Mouse (Mus musculus): ENCODE measurements around the gene Olfr91. TPM values are rescaled to one million over a fixed set of nuclear protein-coding genes. Genes with fewer than 3 reads are reported as not detected.

Gene Olfr91
- polyA plus RNA-seq, 1 experiment, result 0.22 TPM

DNA sequence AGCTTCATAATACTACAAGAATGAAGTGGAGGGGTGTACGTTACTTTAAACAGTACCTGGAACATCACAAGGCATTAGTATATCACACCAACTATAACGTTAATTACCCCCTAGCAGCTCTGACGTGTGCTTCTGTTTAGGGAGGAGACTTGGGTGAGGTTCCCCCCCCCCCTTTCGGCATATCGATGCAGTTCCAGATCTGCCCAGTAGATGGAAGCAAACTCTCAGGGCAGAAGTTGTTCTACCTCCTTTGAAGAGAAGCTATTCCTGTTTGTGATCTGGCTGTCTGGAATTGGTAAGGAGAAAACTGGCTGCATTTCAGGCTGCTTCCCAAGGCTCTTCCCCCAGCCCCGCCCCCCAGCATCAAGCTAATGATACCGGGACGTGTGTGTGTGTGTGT lies 14.8 kb downstream of the Olfr91 start:
- H3K27ac ChIP-seq (ENCODE audit: control insufficient read depth, insufficient read depth, low read depth, low read length), result no peak overlapping the region
- H3K4me3 ChIP-seq (ENCODE audit: control insufficient read depth, low read depth, low read length), result no peak overlapping the region
- H3K36me3 ChIP-seq (ENCODE audit: control insufficient read depth, insufficient read depth, low read length), result no peaks in the 10 kb centered on the region
- H3K4me1 ChIP-seq (ENCODE audit: control insufficient read depth, insufficient read depth, low read length), result no peaks in the 10 kb centered on the region
- H3K27me3 ChIP-seq (ENCODE audit: control insufficient read depth, insufficient read depth, low read length), result no peaks in the 10 kb centered on the region
- peak; percentile 63; the same call in 1 of the 2 replicates for TF ChIP-seq CTCF (IDR thresholded peaks at IDR 0.05; ENCODE audit: control insufficient read depth, insufficient read depth, insufficient replicate concordance, low read depth, low read length)
- no peak for TF ChIP-seq POLR2A (IDR thresholded peaks at IDR 0.05; ENCODE audit: control insufficient read depth, low read depth, low read length)

DNA sequence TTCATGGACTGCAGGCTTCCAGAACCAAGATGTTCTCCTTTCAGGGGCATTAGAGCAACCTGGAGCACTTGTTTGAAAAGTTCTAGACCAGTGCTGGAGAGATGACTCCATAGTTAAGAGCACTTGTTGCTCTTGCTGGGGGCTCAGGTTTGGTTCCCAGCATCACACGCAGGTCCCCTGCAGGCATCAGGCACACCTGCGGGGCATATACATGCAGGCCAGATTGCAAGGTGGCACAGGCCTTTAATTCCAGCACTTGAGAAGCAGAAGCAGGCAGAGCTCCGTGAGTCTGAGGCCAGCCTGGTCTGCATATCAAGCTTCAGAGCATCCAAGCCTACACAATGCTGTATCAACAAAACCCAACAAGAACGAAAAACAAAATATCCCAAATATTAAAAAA lies 16.4 kb downstream of the Olfr91 start:
- Histone ChIP-seq H3K4me1 (ENCODE audit: control insufficient read depth, insufficient read depth, low read length) (no peaks in the 10 kb centered on the region), H3K27ac (ENCODE audit: control insufficient read depth, insufficient read depth, low read depth, low read length) (no peak overlapping the region), H3K36me3 (ENCODE audit: control insufficient read depth, insufficient read depth, low read length) (no peaks in the 10 kb centered on the region), H3K27me3 (ENCODE audit: control insufficient read depth, insufficient read depth, low read length) (no peaks in the 10 kb centered on the region), H3K4me3 (ENCODE audit: control insufficient read depth, low read depth, low read length) (no peak overlapping the region)
- TF ChIP-seq POLR2A (IDR thresholded peaks at IDR 0.05; ENCODE audit: control insufficient read depth, low read depth, low read length), result no peak
- no peak for TF ChIP-seq CTCF (IDR thresholded peaks at IDR 0.05; ENCODE audit: control insufficient read depth, insufficient read depth, insufficient replicate concordance, low read depth, low read length)

DNA sequence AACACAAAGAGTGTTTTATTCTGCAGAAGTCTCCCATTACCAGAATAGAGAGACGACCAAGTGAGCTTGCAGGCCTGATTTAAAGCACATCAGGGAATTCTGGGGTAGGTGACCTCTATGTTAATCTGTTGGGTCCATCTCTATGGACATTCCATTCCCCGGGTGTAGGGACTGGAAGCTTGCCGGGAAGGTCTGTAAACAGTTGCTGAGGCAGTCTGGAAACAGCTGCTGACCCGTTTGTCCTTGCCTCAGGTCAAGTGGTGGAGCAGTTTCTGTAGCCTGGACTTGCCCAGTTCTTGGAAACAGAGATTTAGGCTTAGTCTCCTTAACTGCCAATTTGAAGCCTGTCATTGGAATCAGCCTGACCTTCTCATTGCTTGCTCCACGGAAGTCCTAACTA lies 18.0 kb downstream of the Olfr91 start:
- Histone ChIP-seq H3K27ac (ENCODE audit: control insufficient read depth, insufficient read depth, low read depth, low read length) (no peak overlapping the region), H3K4me1 (ENCODE audit: control insufficient read depth, insufficient read depth, low read length) (no peaks in the 10 kb centered on the region), H3K4me3 (ENCODE audit: control insufficient read depth, low read depth, low read length) (no peak overlapping the region), H3K36me3 (ENCODE audit: control insufficient read depth, insufficient read depth, low read length) (no peaks in the 10 kb centered on the region), H3K27me3 (ENCODE audit: control insufficient read depth, insufficient read depth, low read length) (no peaks in the 10 kb centered on the region)
- TF ChIP-seq CTCF (IDR thresholded peaks at IDR 0.05; ENCODE audit: control insufficient read depth, insufficient read depth, insufficient replicate concordance, low read depth, low read length) (no peak), POLR2A (IDR thresholded peaks at IDR 0.05; ENCODE audit: control insufficient read depth, low read depth, low read length) (no peak)

DNA sequence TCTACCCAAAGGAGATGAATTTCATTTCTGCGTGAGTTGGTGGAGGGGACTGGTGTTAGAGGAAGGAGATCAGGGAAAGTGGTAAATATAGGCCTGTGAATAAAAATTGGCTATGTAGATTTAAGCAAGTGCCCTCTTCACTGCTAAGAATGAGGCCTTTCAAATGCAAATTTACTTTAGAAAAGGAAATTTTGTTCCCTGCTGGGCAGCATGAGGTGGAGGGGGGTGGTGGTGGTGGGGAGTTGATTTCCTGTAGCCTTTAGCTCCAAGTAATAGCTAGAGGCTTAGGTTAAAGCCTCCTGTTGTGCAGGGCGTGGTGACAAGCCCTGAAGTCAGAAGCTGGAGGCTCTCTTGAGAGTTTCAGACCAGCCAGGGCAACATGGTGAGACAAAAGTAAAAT lies 19.1 kb downstream of the Olfr91 start:
- H3K4me1 ChIP-seq (ENCODE audit: control insufficient read depth, insufficient read depth, low read length), result no peaks in the 10 kb centered on the region
- H3K27ac ChIP-seq (ENCODE audit: control insufficient read depth, insufficient read depth, low read depth, low read length), result no peak overlapping the region
- TF ChIP-seq CTCF (IDR thresholded peaks at IDR 0.05; ENCODE audit: control insufficient read depth, insufficient read depth, insufficient replicate concordance, low read depth, low read length) (no peak), POLR2A (IDR thresholded peaks at IDR 0.05; ENCODE audit: control insufficient read depth, low read depth, low read length) (no peak)
- H3K27me3 ChIP-seq (ENCODE audit: control insufficient read depth, insufficient read depth, low read length), result no peaks in the 10 kb centered on the region
- no peaks in the 10 kb centered on the region for H3K36me3 ChIP-seq (ENCODE audit: control insufficient read depth, insufficient read depth, low read length)
- H3K4me3 ChIP-seq (ENCODE audit: control insufficient read depth, low read depth, low read length), result no peak overlapping the region

DNA sequence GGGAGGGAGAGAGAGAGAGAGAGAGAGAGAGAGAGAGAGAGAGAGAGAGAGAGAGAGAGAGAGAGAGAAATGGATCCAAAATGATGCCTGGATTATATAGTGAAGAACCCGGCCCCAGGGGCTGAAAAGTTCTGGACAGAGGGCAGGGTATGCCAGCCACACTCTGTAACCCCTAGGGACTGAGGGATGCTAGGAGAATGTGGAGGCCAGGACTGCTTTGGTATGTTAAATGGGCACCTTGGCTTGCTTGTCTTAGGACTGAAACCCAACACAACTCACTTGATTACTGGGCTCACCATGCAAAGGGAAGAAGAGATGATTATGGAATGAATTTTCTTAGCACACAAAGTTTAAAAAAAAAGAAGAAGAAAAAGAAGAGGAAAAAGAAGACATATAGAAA lies 19.9 kb downstream of the Olfr91 start:
- TF ChIP-seq POLR2A (IDR thresholded peaks at IDR 0.05; ENCODE audit: control insufficient read depth, low read depth, low read length) (no peak), CTCF (IDR thresholded peaks at IDR 0.05; ENCODE audit: control insufficient read depth, insufficient read depth, insufficient replicate concordance, low read depth, low read length) (no peak)
- no peak overlapping the region for H3K4me3 ChIP-seq (ENCODE audit: control insufficient read depth, low read depth, low read length)
- H3K4me1 ChIP-seq (ENCODE audit: control insufficient read depth, insufficient read depth, low read length), result no peaks in the 10 kb centered on the region
- H3K36me3 ChIP-seq (ENCODE audit: control insufficient read depth, insufficient read depth, low read length), result no peaks in the 10 kb centered on the region
- no peak overlapping the region for H3K27ac ChIP-seq (ENCODE audit: control insufficient read depth, insufficient read depth, low read depth, low read length)
- H3K27me3 ChIP-seq (ENCODE audit: control insufficient read depth, insufficient read depth, low read length), result no peaks in the 10 kb centered on the region

DNA sequence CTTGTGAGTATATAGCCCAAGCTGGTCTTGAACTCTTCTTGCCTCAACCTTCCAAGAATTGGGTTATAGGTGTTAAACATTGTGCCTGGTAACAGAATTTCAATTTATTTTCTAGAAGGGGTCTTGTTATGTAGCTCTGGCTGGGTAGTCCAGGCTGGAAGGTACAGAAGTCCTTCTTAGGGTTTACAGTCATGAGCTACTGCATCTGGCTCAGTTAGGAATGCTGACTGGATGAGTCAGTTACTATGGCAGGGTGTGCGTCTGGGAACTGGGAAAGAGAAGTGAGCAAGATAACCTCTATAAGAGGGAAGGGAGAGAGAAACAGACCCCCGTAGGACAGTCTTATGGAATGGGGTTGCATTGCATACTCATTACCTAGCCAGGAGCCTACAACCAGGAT lies 22.3 kb downstream of the Olfr91 start:
- no peak overlapping the region for H3K27ac ChIP-seq (ENCODE audit: control insufficient read depth, insufficient read depth, low read depth, low read length)
- H3K27me3 ChIP-seq (ENCODE audit: control insufficient read depth, insufficient read depth, low read length), result no peaks in the 10 kb centered on the region
- no peak overlapping the region for H3K4me3 ChIP-seq (ENCODE audit: control insufficient read depth, low read depth, low read length)
- H3K4me1 ChIP-seq (ENCODE audit: control insufficient read depth, insufficient read depth, low read length), result no peaks in the 10 kb centered on the region
- TF ChIP-seq CTCF (IDR thresholded peaks at IDR 0.05; ENCODE audit: control insufficient read depth, insufficient read depth, insufficient replicate concordance, low read depth, low read length), result no peak
- H3K36me3 ChIP-seq (ENCODE audit: control insufficient read depth, insufficient read depth, low read length), result no peaks in the 10 kb centered on the region

DNA sequence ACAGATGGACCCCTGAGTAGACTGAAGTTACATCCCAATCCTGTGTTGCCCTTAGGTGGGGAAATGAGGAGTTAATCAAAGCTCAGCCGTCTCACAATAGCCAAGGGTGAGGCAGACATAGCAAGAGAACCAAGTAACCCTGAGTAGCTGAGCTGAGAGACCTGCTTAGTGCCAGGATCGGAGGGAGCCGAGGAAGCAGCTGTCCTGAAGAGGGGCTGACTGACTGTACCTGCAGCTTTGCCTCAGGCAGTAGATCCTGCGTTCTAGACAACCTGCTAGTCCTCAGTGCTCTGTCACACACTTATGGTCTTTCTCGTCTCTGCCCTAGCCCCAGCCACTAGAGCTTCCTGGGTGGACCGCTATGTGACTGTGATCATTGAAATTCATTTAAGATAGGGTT lies 22.9 kb downstream of the Olfr91 start:
- H3K36me3 ChIP-seq (ENCODE audit: control insufficient read depth, insufficient read depth, low read length), result no peaks in the 10 kb centered on the region
- TF ChIP-seq POLR2A (IDR thresholded peaks at IDR 0.05; ENCODE audit: control insufficient read depth, low read depth, low read length), result no peak
- TF ChIP-seq CTCF (IDR thresholded peaks at IDR 0.05; ENCODE audit: control insufficient read depth, insufficient read depth, insufficient replicate concordance, low read depth, low read length), result no peak
- H3K4me1 ChIP-seq (ENCODE audit: control insufficient read depth, insufficient read depth, low read length), result no peaks in the 10 kb centered on the region
- H3K4me3 ChIP-seq (ENCODE audit: control insufficient read depth, low read depth, low read length), result no peak overlapping the region
- H3K27me3 ChIP-seq (ENCODE audit: control insufficient read depth, insufficient read depth, low read length), result no peaks in the 10 kb centered on the region
- no peak overlapping the region for H3K27ac ChIP-seq (ENCODE audit: control insufficient read depth, insufficient read depth, low read depth, low read length)

DNA sequence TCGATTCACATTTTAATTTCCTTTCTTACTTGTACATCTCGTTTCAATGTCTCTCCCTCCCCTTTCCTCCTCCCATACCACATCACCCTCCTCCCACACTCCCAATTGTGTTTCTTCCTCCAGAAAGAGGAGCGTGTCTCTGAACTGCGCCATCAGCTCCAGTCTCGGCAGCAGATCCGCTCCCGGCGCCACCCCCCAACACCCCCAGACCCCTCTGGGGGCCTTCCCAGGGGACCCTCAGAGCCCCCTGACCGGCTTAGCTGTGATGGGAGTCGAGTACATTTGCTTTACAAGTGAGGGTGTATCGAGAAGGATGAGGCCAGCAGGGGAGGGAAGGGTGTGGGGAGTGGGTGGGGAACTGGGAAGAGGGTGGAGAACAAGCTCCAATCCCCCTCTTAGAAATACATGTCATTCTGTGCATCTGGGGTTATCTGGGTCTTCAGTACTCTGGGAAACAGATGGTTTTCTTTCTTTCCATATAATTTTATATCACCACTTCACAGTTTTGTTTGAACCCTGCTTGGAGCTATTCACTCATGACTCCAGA lies 25.3 kb downstream of the Olfr91 start:
- Histone ChIP-seq H3K27ac (ENCODE audit: control insufficient read depth, insufficient read depth, low read depth, low read length) (no peak overlapping the region), H3K4me3 (ENCODE audit: control insufficient read depth, low read depth, low read length) (no peak overlapping the region), H3K27me3 (ENCODE audit: control insufficient read depth, insufficient read depth, low read length) (no peaks in the 10 kb centered on the region), H3K4me1 (ENCODE audit: control insufficient read depth, insufficient read depth, low read length) (no peaks in the 10 kb centered on the region), H3K36me3 (ENCODE audit: control insufficient read depth, insufficient read depth, low read length) (no peaks in the 10 kb centered on the region)
- TF ChIP-seq POLR2A (IDR thresholded peaks at IDR 0.05; ENCODE audit: control insufficient read depth, low read depth, low read length) (no peak), CTCF (IDR thresholded peaks at IDR 0.05; ENCODE audit: control insufficient read depth, insufficient read depth, insufficient replicate concordance, low read depth, low read length) (no peak)

All from testis, adult 2 months (tissue).